Mouse (Mus musculus): ENCODE measurements around the gene Phlpp2.

GRCm38 (mm10) chr8:109895355-109895754, 27.0 kb downstream of the Phlpp2 start:
- TF ChIP-seq CTCF (conservative IDR thresholded peaks at IDR 0.05; ENCODE audit: insufficient read depth, insufficient read length, low read depth, low read length) = no peak
- TF ChIP-seq POLR2A (IDR thresholded peaks at IDR 0.05; ENCODE audit: low read depth, low read length) = no peak

All from kidney, adult 2 months (tissue).